Mouse (Mus musculus): Measurements from ENCODE around the gene Chrnd.

The Chrnd gene

GRCm38 (mm10) chr1:87174006-87174955 lies 16.1 kb upstream of the Chrnd start:
- Histone ChIP-seq H3K4me1 (replicated peaks; ENCODE audit: low read depth, low read length) (peaks cover 38% of the 10 kb centered on the region), H3K27me3 (ENCODE audit: insufficient read depth, low read length) (peaks cover 57% of the 10 kb centered on the region), H3K4me3 (replicated peaks; ENCODE audit: low read length) (peak overlapping the region; percentile 18; the same call in 1 of the 2 replicates), H3K9me3 (ENCODE audit: low read length) (no peaks in the 10 kb centered on the region), H3K36me3 (ENCODE audit: insufficient read depth, low read length) (no peaks in the 10 kb centered on the region)
- no peak for TF ChIP-seq NANOG (IDR thresholded peaks at IDR 0.05; ENCODE audit: borderline replicate concordance, low read length)
- no peak for TF ChIP-seq POU5F1 (IDR thresholded peaks at IDR 0.05; ENCODE audit: borderline replicate concordance, low read length)
- TF ChIP-seq CTCF (conservative IDR thresholded peaks at IDR 0.05; ENCODE audit: low read length), result peak; percentile 82

- H3K36me3 ChIP-seq (ENCODE audit: insufficient read depth, low read length), result no peaks in the 10 kb centered on the region
- H3K27me3 ChIP-seq (ENCODE audit: insufficient read depth, low read length), result peaks cover 52% of the 10 kb centered on the region
- no peak for TF ChIP-seq POU5F1 (IDR thresholded peaks at IDR 0.05; ENCODE audit: borderline replicate concordance, low read length)
- TF ChIP-seq CTCF (conservative IDR thresholded peaks at IDR 0.05; ENCODE audit: low read length), result peak; percentile 30; the same call in 1 of the 2 replicates
- no peak for TF ChIP-seq NANOG (IDR thresholded peaks at IDR 0.05; ENCODE audit: borderline replicate concordance, low read length)
- peaks cover 32% of the 10 kb centered on the region for H3K4me1 ChIP-seq (replicated peaks; ENCODE audit: low read depth, low read length)
- H3K4me3 ChIP-seq (replicated peaks; ENCODE audit: low read length), result peak overlapping the region; percentile 58
- H3K9me3 ChIP-seq (ENCODE audit: low read length), result no peaks in the 10 kb centered on the region
Observed at GRCm38 (mm10) chr1:87175852-87176292, 14.5 kb upstream of the Chrnd start.

GRCm38 (mm10) chr1:87180896-87181295 lies 9.5 kb upstream of the Chrnd start:
- H3K27me3 ChIP-seq (ENCODE audit: insufficient read depth, low read length), result peaks cover 59% of the 10 kb centered on the region
- TF ChIP-seq POU5F1 (IDR thresholded peaks at IDR 0.05; ENCODE audit: borderline replicate concordance, low read length) (no peak), NANOG (IDR thresholded peaks at IDR 0.05; ENCODE audit: borderline replicate concordance, low read length) (no peak), CTCF (conservative IDR thresholded peaks at IDR 0.05; ENCODE audit: low read length) (no peak)
- no peaks in the 10 kb centered on the region for H3K9me3 ChIP-seq (ENCODE audit: low read length)
- H3K4me1 ChIP-seq (replicated peaks; ENCODE audit: low read depth, low read length), result peaks cover 43% of the 10 kb centered on the region
- H3K36me3 ChIP-seq (ENCODE audit: insufficient read depth, low read length), result no peaks in the 10 kb centered on the region
- no peak overlapping the region for H3K4me3 ChIP-seq (replicated peaks; ENCODE audit: low read length)

GRCm38 (mm10) chr1:87183013-87183412 lies 7.4 kb upstream of the Chrnd start, which contains the start of gene Prss56:
Gene Prss56, plus strand, starts transcription at chr1:87183313.
- Histone ChIP-seq H3K4me3 (replicated peaks; ENCODE audit: low read length) (peak within 1 kb of the TSS; percentile 67), H3K36me3 (ENCODE audit: insufficient read depth, low read length) (no peaks in the 10 kb centered on the region), H3K4me1 (replicated peaks; ENCODE audit: low read depth, low read length) (peaks cover 51% of the 10 kb centered on the region), H3K9me3 (ENCODE audit: low read length) (no peaks in the 10 kb centered on the region), H3K27me3 (ENCODE audit: insufficient read depth, low read length) (peaks cover 69% of the 10 kb centered on the region)
- TF ChIP-seq POU5F1 (IDR thresholded peaks at IDR 0.05; ENCODE audit: borderline replicate concordance, low read length) (no peak), NANOG (IDR thresholded peaks at IDR 0.05; ENCODE audit: borderline replicate concordance, low read length) (no peak), CTCF (conservative IDR thresholded peaks at IDR 0.05; ENCODE audit: low read length) (no peak)

- H3K36me3 ChIP-seq (ENCODE audit: insufficient read depth, low read length), result no peaks in the 10 kb centered on the region
- peaks cover 78% of the 10 kb centered on the region for H3K27me3 ChIP-seq (ENCODE audit: insufficient read depth, low read length)
- H3K4me1 ChIP-seq (replicated peaks; ENCODE audit: low read depth, low read length), result peaks cover 51% of the 10 kb centered on the region
- no peaks in the 10 kb centered on the region for H3K9me3 ChIP-seq (ENCODE audit: low read length)
- H3K4me3 ChIP-seq (replicated peaks; ENCODE audit: low read length), result peak overlapping the region; percentile 43; the same call in 1 of the 2 replicates
- no peak for TF ChIP-seq NANOG (IDR thresholded peaks at IDR 0.05; ENCODE audit: borderline replicate concordance, low read length)
- no peak for TF ChIP-seq POU5F1 (IDR thresholded peaks at IDR 0.05; ENCODE audit: borderline replicate concordance, low read length)
- TF ChIP-seq CTCF (conservative IDR thresholded peaks at IDR 0.05; ENCODE audit: low read length), result no peak
Observed at GRCm38 (mm10) chr1:87183998-87184750, 6.2 kb upstream of the Chrnd start.

GRCm38 (mm10) chr1:87184751-87185139 lies 5.7 kb upstream of the Chrnd start:
- peak overlapping the region; percentile 43; the same call in 1 of the 2 replicates for H3K4me3 ChIP-seq (replicated peaks; ENCODE audit: low read length)
- TF ChIP-seq POU5F1 (IDR thresholded peaks at IDR 0.05; ENCODE audit: borderline replicate concordance, low read length), result no peak
- TF ChIP-seq CTCF (conservative IDR thresholded peaks at IDR 0.05; ENCODE audit: low read length), result peak; percentile 38
- no peaks in the 10 kb centered on the region for H3K9me3 ChIP-seq (ENCODE audit: low read length)
- H3K4me1 ChIP-seq (replicated peaks; ENCODE audit: low read depth, low read length), result peaks cover 52% of the 10 kb centered on the region
- H3K27me3 ChIP-seq (ENCODE audit: insufficient read depth, low read length), result peaks cover 83% of the 10 kb centered on the region
- H3K36me3 ChIP-seq (ENCODE audit: insufficient read depth, low read length), result no peaks in the 10 kb centered on the region

GRCm38 (mm10) chr1:87185526-87185925 lies 4.9 kb upstream of the Chrnd start:
- H3K27me3 ChIP-seq (ENCODE audit: insufficient read depth, low read length), result peaks cover 78% of the 10 kb centered on the region
- H3K36me3 ChIP-seq (ENCODE audit: insufficient read depth, low read length), result no peaks in the 10 kb centered on the region
- peaks cover 54% of the 10 kb centered on the region for H3K4me1 ChIP-seq (replicated peaks; ENCODE audit: low read depth, low read length)
- H3K4me3 ChIP-seq (replicated peaks; ENCODE audit: low read length), result peak overlapping the region; percentile 82
- no peak for TF ChIP-seq POU5F1 (IDR thresholded peaks at IDR 0.05; ENCODE audit: borderline replicate concordance, low read length)
- TF ChIP-seq NANOG (IDR thresholded peaks at IDR 0.05; ENCODE audit: borderline replicate concordance, low read length), result no peak
- no peak; the same call in 1 of the 2 replicates for TF ChIP-seq CTCF (conservative IDR thresholded peaks at IDR 0.05; ENCODE audit: low read length)
- no peaks in the 10 kb centered on the region for H3K9me3 ChIP-seq (ENCODE audit: low read length)
